Mouse (Mus musculus) midbrain, embryonic 16.5 days (tissue): ENCODE results near the gene Atp13a2. TPM values are rescaled to one million over a fixed set of nuclear protein-coding genes. Genes with fewer than 3 reads are reported as not detected.

Source experiments
- ATAC-seq: fragments of 200-750 bp; cut with Nextera tagmentation; 2 replicates; pipeline ENCODE4 v1.8.0; 2017; ENCODE audit warnings: moderate TSS enrichment
- H3K27ac ChIP-seq: fragments of 300-500 bp; sonication (generic); 2 replicates; pipeline ENCODE4 v1.5.1; 2014; ENCODE audit warnings: mild to moderate bottlenecking, low read length, mixed read lengths
- H3K27me3 ChIP-seq: fragments of 300-500 bp; sonication (generic); 2 replicates; pipeline ENCODE4 v1.6.1; 2014; ENCODE audit warnings: low read depth, low read length, mixed read lengths; ENCODE audit not compliant: control insufficient read depth, insufficient read depth
- H3K36me3 ChIP-seq: fragments of 300-500 bp; sonication (generic); 2 replicates; pipeline ENCODE4 v1.6.1; 2014; ENCODE audit warnings: mild to moderate bottlenecking, low read length, moderate library complexity, mixed read lengths; ENCODE audit not compliant: control insufficient read depth, insufficient read depth
- H3K4me1 ChIP-seq: fragments of 300-500 bp; sonication (generic); 2 replicates; pipeline ENCODE4 v1.6.1; 2014; ENCODE audit warnings: mild to moderate bottlenecking, low read length, mixed read lengths; ENCODE audit not compliant: control insufficient read depth, insufficient read depth
- H3K4me2 ChIP-seq: fragments of 300-500 bp; sonication (generic); 2 replicates; pipeline ENCODE4 v1.6.1; 2014; ENCODE audit warnings: mild to moderate bottlenecking, low read length, mixed read lengths
- H3K4me3 ChIP-seq: fragments of 300-500 bp; sonication (generic); 2 replicates; pipeline ENCODE4 v1.5.1; 2014; ENCODE audit warnings: low read depth, mild to moderate bottlenecking, low read length, moderate library complexity, mixed read lengths
- H3K9ac ChIP-seq: fragments of 300-500 bp; sonication (generic); 2 replicates; pipeline ENCODE4 v1.6.1; 2014; ENCODE audit warnings: low read depth, low read length, mixed read lengths
- H3K9me3 ChIP-seq: fragments of 300-500 bp; sonication (generic); replicated peaks from 2 replicates; pipeline ENCODE4 v1.6.1; 2014; ENCODE audit warnings: mild to moderate bottlenecking, low read length, mixed read lengths; ENCODE audit not compliant: control insufficient read depth, poor library complexity, severe bottlenecking
- WGBS: fragments of 180-500 bp; shearing (Covaris S2); extraction: QIAGEN DNeasy Blood & Tissue Kit; methylation state at CpG from one replicate; pipeline ENCODE4 v1.1.7; 2014; 5-methylcytosine and 5-hydroxymethylcytosine counted together
- polyA plus RNA-seq: library from polyadenylated mRNA; unstranded; fragments of >200 nt; fragmentation: Nextera tagmentation; extraction: Ambion mirVana; gene quantifications from 2 replicates; pipeline ENCODE4 v1.2.1, GENCODE M21; 2015

Gene Atp13a2
- polyA plus RNA-seq, 1 experiment from 2014 or later, result 190 TPM

GRCm38 (mm10) chr4:140949052-140949451, 37.6 kb upstream of the Atp13a2 start:
- WGBS, result 83% methylated on average over 8 of the region's 8 CpGs
- no peak overlapping the region for H3K4me2 ChIP-seq
- ATAC-seq, result no peak
- H3K9ac ChIP-seq, result no peak overlapping the region
- no peak overlapping the region for H3K27ac ChIP-seq
- H3K36me3 ChIP-seq, result no peaks in the 10 kb centered on the region
- no peak overlapping the region for H3K4me3 ChIP-seq
- no peaks in the 10 kb centered on the region for H3K4me1 ChIP-seq
- H3K9me3 ChIP-seq, result no peaks in the 10 kb centered on the region
- H3K27me3 ChIP-seq, result no peaks in the 10 kb centered on the region

GRCm38 (mm10) chr4:140949616-140950015, 37.1 kb upstream of the Atp13a2 start:
- Histone ChIP-seq H3K9me3 (no peaks in the 10 kb centered on the region), H3K9ac (no peak overlapping the region), H3K4me3 (no peak overlapping the region), H3K27ac (no peak overlapping the region), H3K4me2 (no peak overlapping the region), H3K4me1 (no peaks in the 10 kb centered on the region), H3K27me3 (no peaks in the 10 kb centered on the region), H3K36me3 (no peaks in the 10 kb centered on the region)
- 89% methylated on average over 16 of the region's 16 CpGs for WGBS
- ATAC-seq, result no peak

GRCm38 (mm10) chr4:140950574-140950973, 36.1 kb upstream of the Atp13a2 start:
- no peak overlapping the region for H3K27ac ChIP-seq
- no peaks in the 10 kb centered on the region for H3K4me1 ChIP-seq
- no peaks in the 10 kb centered on the region for H3K9me3 ChIP-seq
- no peak overlapping the region for H3K4me2 ChIP-seq
- no peak for ATAC-seq
- no peak overlapping the region for H3K4me3 ChIP-seq
- H3K36me3 ChIP-seq, result no peaks in the 10 kb centered on the region
- WGBS, result 64% methylated on average over 3 of the region's 3 CpGs
- H3K9ac ChIP-seq, result no peak overlapping the region
- no peaks in the 10 kb centered on the region for H3K27me3 ChIP-seq

GRCm38 (mm10) chr4:140951861-140952641, 34.6 kb upstream of the Atp13a2 start:
- Histone ChIP-seq H3K9me3 (no peaks in the 10 kb centered on the region), H3K4me2 (no peak overlapping the region), H3K27ac (no peak overlapping the region), H3K4me3 (no peak overlapping the region), H3K36me3 (no peaks in the 10 kb centered on the region), H3K9ac (no peak overlapping the region), H3K27me3 (no peaks in the 10 kb centered on the region), H3K4me1 (0 out of 2 replicates have a peak, but pooled peaks cover under 1% of the 10 kb centered on the region)
- ATAC-seq, result no peak
- WGBS, result 86% methylated on average over 18 of the region's 18 CpGs

- peak overlapping the region; percentile 49 for H3K4me3 ChIP-seq
- H3K27ac ChIP-seq, result peak overlapping the region; percentile 80
- H3K4me1 ChIP-seq, result peaks cover 10% of the 10 kb centered on the region
- H3K9ac ChIP-seq, result peak overlapping the region; percentile 71
- 3% methylated on average over 17 of the region's 17 CpGs for WGBS
- no peaks in the 10 kb centered on the region for H3K9me3 ChIP-seq
- no peaks in the 10 kb centered on the region for H3K36me3 ChIP-seq
- no peak for ATAC-seq
- H3K27me3 ChIP-seq, result no peaks in the 10 kb centered on the region
- H3K4me2 ChIP-seq, result peak overlapping the region; percentile 89
These were observed 29.5 kb upstream of the Atp13a2 start for GRCm38 (mm10) chr4:140957131-140957702.

GRCm38 (mm10) chr4:140957725-140958124, 28.9 kb upstream of the Atp13a2 start:
- WGBS, result under 1% methylated on average over 13 of the region's 13 CpGs
- peak overlapping the region; percentile 71 for H3K9ac ChIP-seq

GRCm38 (mm10) chr4:140958319-140958718, 28.4 kb upstream of the Atp13a2 start:
- no peak overlapping the region for H3K27ac ChIP-seq
- ATAC-seq, result no peak
- no peaks in the 10 kb centered on the region for H3K27me3 ChIP-seq
- H3K4me1 ChIP-seq, result peaks cover 20% of the 10 kb centered on the region
- no peaks in the 10 kb centered on the region for H3K36me3 ChIP-seq
- H3K4me3 ChIP-seq, result no peak overlapping the region
- no peak overlapping the region for H3K4me2 ChIP-seq
- 62% methylated on average over 6 of the region's 6 CpGs for WGBS
- H3K9ac ChIP-seq, result no peak overlapping the region
- no peaks in the 10 kb centered on the region for H3K9me3 ChIP-seq

More at GRCm38 (mm10) chr4:140957725-140958124, 28.9 kb upstream of the Atp13a2 start:
- H3K4me3 ChIP-seq, result peak overlapping the region; percentile 49
- H3K27me3 ChIP-seq, result no peaks in the 10 kb centered on the region
- no peaks in the 10 kb centered on the region for H3K9me3 ChIP-seq
- H3K27ac ChIP-seq, result peak overlapping the region; percentile 80
- peak; percentile 41; the same call in 1 of the 2 replicates for ATAC-seq
- peak overlapping the region; percentile 89 for H3K4me2 ChIP-seq
- peaks cover 15% of the 10 kb centered on the region for H3K4me1 ChIP-seq
- H3K36me3 ChIP-seq, result no peaks in the 10 kb centered on the region

GRCm38 (mm10) chr4:140959128-140959679, 27.5 kb upstream of the Atp13a2 start:
- no peak for ATAC-seq
- H3K9me3 ChIP-seq, result no peaks in the 10 kb centered on the region
- no peak overlapping the region for H3K4me3 ChIP-seq
- no peaks in the 10 kb centered on the region for H3K27me3 ChIP-seq
- H3K9ac ChIP-seq, result no peak overlapping the region
- peaks cover 20% of the 10 kb centered on the region for H3K4me1 ChIP-seq
- H3K4me2 ChIP-seq, result no peak overlapping the region
- 88% methylated on average over 7 of the region's 7 CpGs for WGBS
- no peak overlapping the region for H3K27ac ChIP-seq
- H3K36me3 ChIP-seq, result no peaks in the 10 kb centered on the region
